8 mouse cellular contexts compared by ENCODE assay signal in the genomic region with DNA sequence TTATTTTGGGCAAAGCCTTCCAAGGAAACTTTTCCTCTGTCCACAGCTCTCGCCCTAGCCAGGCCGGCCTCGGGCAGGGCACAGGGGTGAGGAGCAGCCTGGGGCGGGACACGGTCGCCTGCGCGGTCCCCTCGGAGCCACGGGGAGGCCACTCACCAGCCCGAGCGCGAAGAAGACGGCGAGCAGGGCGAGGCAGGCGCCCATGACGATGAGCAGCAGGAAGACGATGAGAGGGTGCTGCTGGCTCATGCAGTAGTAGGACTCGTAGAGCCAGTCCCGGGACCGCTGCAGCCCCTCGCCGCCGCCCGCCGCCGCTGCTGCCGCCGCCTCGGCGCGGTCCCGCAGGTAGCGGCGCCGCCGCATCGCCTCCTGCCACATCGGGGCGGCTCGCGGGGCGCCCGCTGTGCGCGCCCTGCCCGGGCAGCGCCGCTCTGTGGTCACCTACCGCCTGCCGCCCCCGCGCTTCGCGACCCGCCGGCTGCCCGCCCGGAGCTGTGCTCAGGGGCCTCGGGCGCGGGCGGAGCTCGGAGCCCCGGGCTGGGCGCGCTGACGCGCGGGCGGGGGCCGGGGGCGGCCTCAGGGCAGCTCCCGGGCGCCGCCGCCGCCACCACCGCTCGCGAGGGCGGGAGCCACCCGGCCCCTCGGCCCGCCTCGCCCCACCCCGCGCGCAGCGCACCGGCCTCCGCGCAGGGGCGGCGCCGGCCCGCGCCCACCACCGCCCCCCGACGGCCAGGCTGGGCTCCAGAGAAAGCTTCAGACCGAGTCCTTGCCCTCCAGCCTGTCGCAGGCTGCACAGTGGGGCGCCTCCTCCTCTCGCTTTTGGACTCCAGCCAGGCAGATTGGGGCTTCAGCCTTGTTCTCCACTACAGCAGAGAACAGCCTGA. TPM values are rescaled to one million over a fixed set of nuclear protein-coding genes. Genes with fewer than 3 reads are reported as not detected.
DNase-seq lines count a peak whose midpoint lies in the region; ATAC-seq lines count a peak whose summit lies in the region.

A gene (minus strand): TSS at position 624 of the 884 bp plus-strand sequence.

- under 1% methylated on average over 94 of the region's 106 CpGs for WGBS in liver, embryonic 15.5 days (ENCODE audit: insufficient replicate concordance)

- H3K4me3 ChIP-seq in liver, embryonic 15.5 days (replicated peaks), result peak within 1 kb of the TSS; percentile 46

- peaks cover 40% of the 10 kb centered on the region for H3K27me3 ChIP-seq in liver, embryonic 15.5 days

- no peak within 1 kb of the TSS for H3K9ac ChIP-seq in liver, embryonic 15.5 days

- no peaks in the 10 kb centered on the region for H3K9me3 ChIP-seq in liver, embryonic 15.5 days (replicated peaks)

- H3K27ac ChIP-seq in liver, embryonic 15.5 days (replicated peaks), result no peak within 1 kb of the TSS

- no peaks in the 10 kb centered on the region for H3K4me1 ChIP-seq in liver, embryonic 15.5 days (replicated peaks)

- no peaks in the 10 kb centered on the region for H3K36me3 ChIP-seq in liver, embryonic 15.5 days (replicated peaks)

- peak; percentile 2 to 17 for DNase-seq in heart, adult 18-20 months
- no peak for DNase-seq in heart, postnatal 25 days (ENCODE audit: low spot score)
- peak; percentile 46 for DNase-seq in embryo, embryonic 11.5 days (ENCODE audit: low read depth, low spot score)
- DNase-seq in gastrocnemius, postnatal 4 days (ENCODE audit: low spot score in 2 of 2), result peak; percentile 45 to 71
- peak; percentile 57 for DNase-seq in kidney, postnatal 14 days
- DNase-seq in ovary, postnatal 14 days (ENCODE audit: low spot score), result peak; percentile 49
- DNase-seq in c-Kit-positive CD71-positive TER-119-positive erythroid progenitor cells, embryonic 14.5 days (ENCODE audit: low spot score), result no peak

- intact Hi-C loops in heart, postnatal 25 days (cut with DNase I), result no loop called here

- ATAC-seq in liver, embryonic 15.5 days (ENCODE audit: insufficient read depth), result peak; percentile 41; the same call in 1 of the 2 replicates

- peak within 1 kb of the TSS; percentile 56 for H3K4me2 ChIP-seq in liver, embryonic 15.5 days

RNA-seq across cellular contexts. Expression of the gene that starts here (rescaled TPM):
- total RNA-seq in heart, adult 18-20 months (2021), result under 1 TPM; 0.17 to 0.33 TPM
- under 1 TPM; 0.42 to 0.44 TPM for total RNA-seq in heart, postnatal 25 days (2021)
- 10 to 100 TPM; 24.0 to 40.1 TPM for total RNA-seq in gastrocnemius, postnatal 4 days (2021)
- polyA plus RNA-seq in liver, embryonic 15.5 days (2015; fragmentation: Nextera tagmentation; extraction: Ambion mirVana), result 0.46 and 0.48 TPM in 2 replicates

Comparison
In these comparisons a context has a peak if more than half of its experiments do, and no peak if none do; other contexts are left out.
1. RNA of the gene that starts here (total RNA-seq): 24.0 to 40.1 TPM in gastrocnemius, postnatal 4 days; 0.42 to 0.44 TPM in heart, postnatal 25 days and 0.17 to 0.33 TPM in heart, adult 18-20 months; every median in the first group is over 10 times any median in the second.
2. Peak in DNase-seq in heart, adult 18-20 months; RNA of the gene not detected or under 1 TPM.
3. Peak in ATAC-seq, H3K4me3 ChIP-seq and H3K4me2 ChIP-seq in liver, embryonic 15.5 days; RNA of the gene not detected or under 1 TPM.
4. DNase-seq: peak in embryo, embryonic 11.5 days (single experiment), gastrocnemius, postnatal 4 days (2 of 2), kidney, postnatal 14 days (single experiment) and ovary, postnatal 14 days (single experiment); none in heart, postnatal 25 days (single experiment) and c-Kit-positive CD71-positive TER-119-positive erythroid progenitor cells, embryonic 14.5 days (single experiment).